Mouse (Mus musculus) kidney, adult 2 months (tissue): ENCODE measurements around the gene Ift172. TPM values are rescaled to one million over a fixed set of nuclear protein-coding genes. Genes with fewer than 3 reads are reported as not detected.
"Not testable (repeated sequence)": the region's sequence is repeated elsewhere in the genome, so short reads cannot be mapped to it uniquely, and the experiment has no call there.

Experiments
- DNase-seq: peaks from one replicate; pipeline ENCODE4 v3.0.0; 2021
- H3K27ac ChIP-seq: fragments of 200-500 bp; 2 replicates; pipeline ENCODE4 v1.5.1; 2012; ENCODE audit warnings: low read depth, low read length, control low read depth, inconsistent platforms; ENCODE audit not compliant: insufficient read depth
- H3K27me3 ChIP-seq: fragments of 200-500 bp; replicated peaks from 2 replicates; pipeline ENCODE4 v1.6.1; 2012; ENCODE audit warnings: mild to moderate bottlenecking, moderate library complexity, low read length, inconsistent platforms; ENCODE audit not compliant: control insufficient read depth, insufficient read depth
- H3K36me3 ChIP-seq: fragments of 200-500 bp; 2 replicates; pipeline ENCODE4 v1.6.1; 2012; ENCODE audit warnings: mild to moderate bottlenecking, moderate library complexity, low read length, inconsistent platforms; ENCODE audit not compliant: control insufficient read depth, insufficient read depth
- H3K4me1 ChIP-seq: fragments of 200-500 bp; 2 replicates; pipeline ENCODE4 v1.6.1; 2011; ENCODE audit warnings: low read length; ENCODE audit not compliant: control insufficient read depth, insufficient read depth
- H3K4me3 ChIP-seq: fragments of 200-500 bp; 2 replicates; pipeline ENCODE4 v1.5.1; 2011; ENCODE audit warnings: mild to moderate bottlenecking, low read depth, low read length, control low read depth; ENCODE audit not compliant: insufficient read depth
- CTCF ChIP-seq: fragments of 200-500 bp; conservative IDR thresholded peaks from 2 replicates; pipeline ENCODE4 v1.5.1; 2011; ENCODE audit warnings: low read depth, mild to moderate bottlenecking, control low read depth, low read length, moderate library complexity, mixed read lengths; ENCODE audit not compliant: insufficient read depth, insufficient read length
- POLR2A ChIP-seq: fragments of 200-500 bp; IDR thresholded peaks from one replicate; pipeline ENCODE4 v1.6.1; 2011; ENCODE audit warnings: low read depth, low read length, control low read depth
- WGBS: fragments of 180-500 bp; shearing (Covaris S2); methylation state at CpG from one replicate; pipeline ENCODE4 v1.1.7; 2018; 5-methylcytosine and 5-hydroxymethylcytosine counted together
- polyA plus RNA-seq: library from polyadenylated mRNA; depleted of rRNA; stranded (reverse); fragments of >200 nt; gene quantifications from 2 replicates; pipeline ENCODE4 v1.2.3, GENCODE M21; 2012; rRNA removed

The Ift172 gene
- polyA plus RNA-seq, 1 experiment = 34.2 TPM

- Histone ChIP-seq H3K27me3 (no peaks in the 10 kb centered on the region), H3K4me3 (no peak overlapping the region), H3K4me1 (no peaks in the 10 kb centered on the region), H3K36me3 (no peaks in the 10 kb centered on the region), H3K27ac (no peak overlapping the region)
- TF ChIP-seq CTCF (no peak), POLR2A (no peak)
- WGBS = 2% methylated on average over 2 of the region's 2 CpGs
- DNase-seq = peak; percentile 22
Observed at GRCm38 (mm10) chr5:31219070-31219469, 71.8 kb downstream of the Ift172 start.

- 54% methylated on average over 7 of the region's 7 CpGs for WGBS
Observed at GRCm38 (mm10) chr5:31218294-31218693, 72.6 kb downstream of the Ift172 start.

GRCm38 (mm10) chr5:31216554-31216953, 74.4 kb downstream of the Ift172 start:
- not testable (repeated sequence) for H3K4me1 ChIP-seq, H3K27me3 ChIP-seq, H3K36me3 ChIP-seq, H3K27ac ChIP-seq, H3K4me3 ChIP-seq, DNase-seq
- WGBS = 84% methylated on average over 6 of the region's 6 CpGs

More at GRCm38 (mm10) chr5:31218294-31218693, 72.6 kb downstream of the Ift172 start:
- TF ChIP-seq POLR2A (no peak), CTCF (no peak)
- Histone ChIP-seq H3K36me3 (no peaks in the 10 kb centered on the region), H3K4me3 (no peak overlapping the region), H3K27ac (no peak overlapping the region), H3K4me1 (no peaks in the 10 kb centered on the region), H3K27me3 (no peaks in the 10 kb centered on the region)
- no peak for DNase-seq

- TF ChIP-seq POLR2A = no peak
- no peak for TF ChIP-seq CTCF
- H3K36me3 ChIP-seq = peaks cover 3% of the 10 kb centered on the region
- 91% methylated on average over 6 of the region's 6 CpGs for WGBS
Observed at GRCm38 (mm10) chr5:31204421-31204820, 86.5 kb downstream of the Ift172 start.

GRCm38 (mm10) chr5:31203866-31204265, 87.0 kb downstream of the Ift172 start:
- no peak for DNase-seq
- Histone ChIP-seq H3K4me3 (no peak overlapping the region), H3K4me1 (no peaks in the 10 kb centered on the region; the same call in 1 of the 2 replicates), H3K36me3 (peaks cover 3% of the 10 kb centered on the region), H3K27ac (no peak overlapping the region), H3K27me3 (no peaks in the 10 kb centered on the region)
- WGBS = 96% methylated on average over 2 of the region's 2 CpGs
- TF ChIP-seq POLR2A (no peak), CTCF (no peak)

More at GRCm38 (mm10) chr5:31204421-31204820, 86.5 kb downstream of the Ift172 start:
- Histone ChIP-seq H3K4me3 (no peak overlapping the region), H3K27me3 (no peaks in the 10 kb centered on the region), H3K27ac (no peak overlapping the region), H3K4me1 (no peaks in the 10 kb centered on the region; the same call in 1 of the 2 replicates)
- DNase-seq = no peak

Other genes with a start within 250 kb of the Ift172 start
- 295 and 320 TPM in 2 replicates for gene Atraid, start 242.8 kb downstream of the Ift172 start, polyA plus RNA-seq
- 81.5 and 121 TPM in 2 replicates for gene Slc5a6, start 242.2 kb downstream of the Ift172 start, polyA plus RNA-seq
- gene Cad, start 236.3 kb downstream of the Ift172 start, polyA plus RNA-seq = 12.4 and 14.2 TPM in 2 replicates
- not detected in 2 replicates for gene Dnajc5g, start 184.8 kb downstream of the Ift172 start, polyA plus RNA-seq
- 0.14 and 0.24 TPM in 2 replicates for gene Slc30a3, start 182.9 kb downstream of the Ift172 start, polyA plus RNA-seq
- gene Trim54, start 174.4 kb downstream of the Ift172 start, polyA plus RNA-seq = 0.05 and 3.9 TPM in 2 replicates
- gene Ucn, start 152.3 kb downstream of the Ift172 start, polyA plus RNA-seq = not detected in 2 replicates
- 212 and 233 TPM in 2 replicates for gene Mpv17, start 136.9 kb downstream of the Ift172 start, polyA plus RNA-seq
- gene Gm29609, start 111.2 kb downstream of the Ift172 start, polyA plus RNA-seq = 1.6 and 2.1 TPM in 2 replicates
- gene Gtf3c2, start 111.0 kb downstream of the Ift172 start, polyA plus RNA-seq = 47.8 and 49.2 TPM in 2 replicates
- gene Snx17, start 97.9 kb downstream of the Ift172 start, polyA plus RNA-seq = 94.1 and 95.5 TPM in 2 replicates
- 54.1 and 61.0 TPM in 2 replicates for gene Eif2b4, start 97.7 kb downstream of the Ift172 start, polyA plus RNA-seq
- 22.9 and 29.8 TPM in 2 replicates for gene Zfp513, start 88.8 kb downstream of the Ift172 start, polyA plus RNA-seq
- gene Ppm1g, start 70.4 kb downstream of the Ift172 start, polyA plus RNA-seq = 41.1 and 43.2 TPM in 2 replicates
- gene Nrbp1, start 50.3 kb downstream of the Ift172 start, polyA plus RNA-seq = 126 and 130 TPM in 2 replicates
- 0.45 and 0.96 TPM in 2 replicates for gene Gm9970, start 49.9 kb downstream of the Ift172 start, polyA plus RNA-seq
- 19.7 and 23.6 TPM in 2 replicates for gene Krtcap3, start 39.4 kb downstream of the Ift172 start, polyA plus RNA-seq
- gene Fndc4, start 5.0 kb upstream of the Ift172 start, polyA plus RNA-seq = 8.8 and 14.0 TPM in 2 replicates
- gene Gckr, start 6.3 kb upstream of the Ift172 start, polyA plus RNA-seq = 0.09 and 0.38 TPM in 2 replicates
- gene Zfp512, start 161.3 kb upstream of the Ift172 start, polyA plus RNA-seq = 7.9 and 9.9 TPM in 2 replicates
- gene 4930548H24Rik, start 194.6 kb upstream of the Ift172 start, polyA plus RNA-seq = not detected in 2 replicates
- gene Gpn1, start 203.6 kb upstream of the Ift172 start, polyA plus RNA-seq = 8.3 and 11.6 TPM in 2 replicates
- 10.4 and 11.2 TPM in 2 replicates for gene Slc4a1ap, start 235.9 kb upstream of the Ift172 start, polyA plus RNA-seq
- 16.2 and 17.7 TPM in 2 replicates for gene Supt7l, start 236.7 kb upstream of the Ift172 start, polyA plus RNA-seq